Mouse (Mus musculus): ENCODE measurements around the gene Asb12.

- no peak for TF ChIP-seq CTCF (IDR thresholded peaks at IDR 0.05; ENCODE audit: borderline replicate concordance, extremely low read depth, insufficient read depth, insufficient read length)
- TF ChIP-seq POLR2A (IDR thresholded peaks at IDR 0.05; ENCODE audit: borderline replicate concordance, extremely low read depth, insufficient read depth, insufficient read length, poor library complexity, severe bottlenecking): no peak
Measured at GRCm38 (mm10) chrX:95600609-95601008, 42.8 kb upstream of the Asb12 start.

Data from brain, embryonic 14.5 days (tissue).